Mouse (Mus musculus) activated CD4-positive, CD25-positive, alpha-beta regulatory T cell, adult 4 months (primary cell): Measurements from ENCODE around the gene Rin3. TPM values are rescaled to one million over a fixed set of nuclear protein-coding genes. Genes with fewer than 3 reads are reported as not detected.

ENCODE experiments used
- ATAC-seq: one replicate; pipeline ENCODE4 v1.8.0; 2017
- polyA plus RNA-seq, 2 experiments: library from polyadenylated mRNA; unstranded; fragments of 100-300 nt; shearing (Covaris generic); gene quantifications; one replicate each; pipeline ENCODE4 v1.2.1; 2017

The Rin3 gene
- polyA plus RNA-seq, 2 experiments from 2014 or later, result 41.7 to 60.6 TPM

DNA sequence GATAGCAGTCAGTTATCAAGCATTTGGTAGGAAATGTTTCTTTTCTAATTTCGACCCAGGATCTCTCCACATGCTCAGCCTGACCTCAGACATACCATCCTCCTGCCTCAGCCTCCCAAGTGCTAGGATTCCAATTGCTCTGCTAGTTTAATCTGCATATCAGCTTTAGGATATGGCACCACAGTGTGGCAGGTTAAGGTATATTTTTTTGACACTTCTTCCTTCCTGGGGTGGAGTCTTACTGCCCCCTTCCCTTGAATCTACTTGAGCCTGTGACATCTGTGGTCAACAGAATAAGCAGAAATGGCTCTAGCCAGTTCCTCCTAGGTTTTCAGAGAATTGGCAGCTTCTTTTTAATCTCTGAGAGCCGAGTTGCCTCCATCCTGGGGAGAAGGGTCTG lies 56.2 kb downstream of the Rin3 start:
- ATAC-seq, result no peak

DNA sequence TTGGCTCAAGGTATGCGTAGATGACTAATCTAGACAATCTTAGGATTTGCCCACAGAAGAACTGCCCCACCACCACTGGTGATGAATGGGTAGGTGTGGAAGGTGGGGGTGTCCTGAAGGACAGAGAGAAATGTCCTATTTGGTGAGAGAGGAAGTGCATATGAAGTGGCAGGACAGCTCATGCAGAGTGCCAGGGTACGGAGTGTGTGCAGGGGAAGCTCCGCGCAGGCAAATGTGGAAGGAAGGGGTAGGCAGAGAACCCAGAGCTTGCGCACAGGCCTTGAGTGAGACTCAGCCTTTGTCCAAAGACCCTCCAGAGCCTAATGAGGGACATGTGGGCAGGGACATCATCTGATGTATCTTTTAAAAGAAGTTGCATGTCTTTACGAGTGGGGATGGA lies 57.6 kb downstream of the Rin3 start:
- ATAC-seq, result no peak

DNA sequence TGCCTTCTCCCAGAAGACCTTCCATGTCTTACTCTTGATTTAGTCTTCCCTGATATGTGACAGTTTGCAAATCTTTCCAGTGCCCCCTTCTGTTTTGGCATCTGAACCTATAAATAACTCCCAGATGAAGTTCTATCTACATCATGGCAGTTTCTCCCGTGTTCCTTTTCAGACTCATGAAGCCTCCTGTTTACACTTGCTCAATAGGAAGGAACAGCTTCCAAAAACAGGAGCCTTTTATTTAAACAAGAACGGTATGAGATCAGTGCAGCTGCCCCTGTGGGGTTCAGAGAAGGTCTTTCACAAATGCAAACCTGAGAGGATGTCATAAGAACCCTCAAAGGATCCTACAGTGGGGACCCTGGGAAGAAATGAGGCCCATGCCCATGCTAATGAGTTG lies 59.3 kb downstream of the Rin3 start:
- no peak for ATAC-seq

DNA sequence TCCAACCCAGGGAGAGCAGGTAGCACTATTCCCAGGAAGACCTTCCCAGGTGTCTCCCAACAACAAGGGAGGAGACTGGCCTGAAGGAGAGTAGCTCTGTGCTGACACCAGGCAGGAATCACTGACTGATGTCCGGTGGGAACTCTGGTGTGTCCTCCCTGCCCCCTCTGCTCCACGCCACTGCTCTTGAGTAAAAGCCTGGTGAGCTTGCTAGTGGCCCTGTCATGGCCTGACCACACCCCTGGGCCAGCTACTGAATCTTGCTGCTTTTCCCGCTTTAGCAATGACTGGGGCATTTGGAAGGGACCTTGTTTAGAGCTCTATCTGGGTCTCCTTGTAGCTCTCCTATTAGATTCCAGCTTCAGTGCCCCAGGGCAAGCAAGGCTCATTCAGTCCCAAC lies 59.8 kb downstream of the Rin3 start:
- ATAC-seq, result no peak

DNA sequence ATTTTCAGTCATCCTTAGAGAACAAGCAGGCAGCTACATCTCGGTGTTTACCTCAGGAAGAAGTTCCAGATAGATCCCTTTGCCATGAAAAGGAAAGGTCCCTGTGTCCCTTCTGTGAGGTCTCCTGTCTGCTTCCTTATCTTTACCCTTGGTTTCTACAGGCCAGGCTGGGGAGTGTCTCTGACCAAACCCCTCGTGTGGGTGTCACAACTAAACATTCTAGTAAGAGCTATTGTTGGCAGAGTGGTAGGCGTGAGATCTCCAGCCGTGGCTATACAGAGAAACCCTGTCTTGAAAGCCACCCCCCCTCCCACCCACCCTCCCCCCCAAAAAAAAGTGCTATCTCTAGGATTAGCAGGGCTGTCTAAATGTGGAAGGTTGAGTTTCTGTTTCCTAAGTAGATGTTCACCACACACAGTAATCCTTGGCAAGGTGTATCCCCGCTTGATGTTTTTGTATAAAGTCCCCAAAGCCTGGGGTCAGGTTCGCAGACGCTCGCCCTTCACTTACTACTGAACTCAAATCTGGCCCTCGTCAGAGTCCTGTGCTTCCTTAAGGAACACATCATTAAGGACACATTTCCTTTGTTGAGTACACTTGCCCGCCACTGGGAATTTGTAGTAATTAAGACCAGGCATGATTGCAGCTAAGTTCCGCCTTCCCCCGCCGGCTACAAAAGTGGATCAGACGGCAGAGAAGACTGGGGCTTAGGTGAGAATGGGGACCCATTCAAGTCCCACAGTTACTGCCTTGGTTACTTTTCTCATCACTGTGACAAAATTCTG lies 62.4 kb downstream of the Rin3 start:
- ATAC-seq, result no peak

DNA sequence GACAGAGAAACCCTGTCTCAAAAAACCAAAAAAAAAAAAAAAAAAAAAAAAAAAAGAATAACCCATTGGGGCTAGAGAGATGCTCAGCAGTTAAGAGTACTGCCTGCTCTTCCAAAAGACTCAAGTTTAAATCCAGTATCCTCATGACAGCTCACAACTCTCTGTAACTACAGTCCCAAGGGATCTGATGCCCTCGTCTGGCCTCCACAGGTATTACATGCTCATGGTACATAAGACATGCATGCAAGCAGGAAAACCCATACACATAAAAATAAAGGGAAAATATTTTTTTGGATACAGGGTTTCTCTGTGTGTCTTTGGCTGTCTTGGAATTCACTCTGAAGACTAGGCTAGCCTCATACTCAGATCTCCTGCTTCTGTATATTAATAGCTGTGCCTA lies 63.7 kb downstream of the Rin3 start:
- peak; percentile 38 for ATAC-seq

DNA sequence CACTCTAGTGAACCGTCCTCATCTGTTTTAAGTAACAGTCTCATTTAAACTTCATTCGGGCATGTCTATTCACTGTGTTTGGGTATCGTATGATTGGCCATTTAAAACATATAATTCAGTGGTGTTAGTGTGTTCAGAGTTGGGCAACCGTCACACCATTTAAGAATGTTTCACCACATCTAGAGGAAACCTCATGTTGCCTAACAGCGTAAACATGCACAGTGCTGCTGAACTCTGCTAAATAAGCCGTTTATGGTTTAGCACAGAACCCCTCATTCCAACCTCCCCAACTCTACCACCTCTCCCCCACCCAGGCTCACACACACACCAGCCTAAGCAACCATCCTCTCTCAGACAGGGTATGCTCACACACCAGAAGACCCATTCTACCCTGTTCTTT lies 65.6 kb downstream of the Rin3 start:
- ATAC-seq, result no peak

DNA sequence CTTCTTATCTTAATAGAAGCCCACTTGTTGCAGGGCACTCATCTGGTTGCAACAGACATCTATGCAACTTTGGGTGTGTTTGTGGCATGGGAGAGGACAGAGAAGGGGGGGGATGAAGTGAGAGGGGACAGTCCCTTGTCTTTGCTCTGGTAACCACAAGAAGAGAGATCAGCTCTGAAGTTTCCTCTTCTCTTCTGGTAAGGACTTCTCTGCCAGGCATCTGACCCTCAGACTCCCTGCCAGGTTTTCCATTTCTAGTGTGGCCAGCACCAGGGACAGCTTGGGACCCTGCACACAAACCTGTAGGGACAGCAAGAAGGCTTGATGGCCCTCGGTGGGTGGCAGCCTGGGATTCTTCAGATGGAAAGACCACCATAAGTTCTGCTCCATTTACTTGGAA lies 68.1 kb downstream of the Rin3 start:
- peak; percentile 93 for ATAC-seq

DNA sequence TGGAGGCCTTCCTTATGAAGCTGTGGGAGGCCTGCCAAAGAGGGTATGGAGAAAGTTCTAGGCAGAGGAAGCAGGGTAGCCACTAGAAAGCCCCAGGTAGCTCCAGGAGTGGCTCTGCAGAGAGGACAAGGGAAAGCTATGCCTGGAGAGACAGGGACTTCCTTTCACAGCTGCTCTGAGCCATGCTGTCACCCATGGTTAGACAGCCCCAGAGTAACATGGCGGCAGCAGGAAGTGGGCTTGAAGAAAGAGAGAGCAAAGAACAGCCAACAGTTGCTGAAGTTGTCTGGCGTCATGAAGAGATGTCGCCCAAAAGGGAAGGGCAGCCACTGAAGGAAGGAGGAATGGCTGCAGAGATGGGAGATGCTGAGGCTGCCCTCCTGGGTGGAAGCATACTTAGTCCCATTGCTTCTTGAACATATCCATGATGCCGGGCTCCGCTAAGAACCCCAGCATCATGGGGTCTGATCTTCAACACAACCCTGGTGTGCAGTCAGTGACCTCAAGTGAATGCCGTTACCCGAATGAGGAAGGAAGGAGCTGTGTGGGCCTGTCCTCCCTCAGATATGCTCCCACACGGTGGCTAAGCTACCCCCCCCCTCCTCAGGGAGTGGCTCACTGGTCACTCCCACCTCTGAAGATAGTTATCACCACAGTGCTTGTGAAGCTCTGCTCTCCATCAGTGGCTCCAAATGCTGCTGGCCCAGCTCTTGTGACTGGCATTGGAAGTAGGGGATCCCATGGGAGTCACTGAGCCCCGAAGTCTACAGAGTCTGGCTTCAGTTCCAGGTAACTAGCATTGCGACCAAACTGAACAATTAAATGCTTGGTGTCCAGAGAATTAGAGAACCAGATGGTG lies 71.5 kb downstream of the Rin3 start:
- no peak for ATAC-seq

DNA sequence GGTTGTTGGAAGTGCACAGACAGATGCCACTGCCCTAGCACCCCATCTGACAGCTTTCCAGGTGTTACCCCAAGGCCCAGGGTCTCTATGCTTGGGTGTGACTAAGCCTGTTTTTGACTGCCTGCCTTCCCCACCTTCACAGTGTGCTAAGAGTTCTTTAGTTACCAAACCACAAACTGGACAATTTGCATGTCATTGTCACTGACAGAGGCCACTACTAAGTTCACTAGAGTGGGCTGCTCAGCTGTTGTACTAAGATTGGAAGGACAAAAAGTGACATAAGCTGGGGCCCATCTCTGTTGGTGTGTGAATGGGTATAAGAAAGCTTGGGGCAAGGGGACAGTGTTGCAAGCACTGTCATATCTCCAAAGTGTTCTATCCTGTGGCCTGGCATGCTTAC lies 72.9 kb downstream of the Rin3 start:
- ATAC-seq, result no peak

DNA sequence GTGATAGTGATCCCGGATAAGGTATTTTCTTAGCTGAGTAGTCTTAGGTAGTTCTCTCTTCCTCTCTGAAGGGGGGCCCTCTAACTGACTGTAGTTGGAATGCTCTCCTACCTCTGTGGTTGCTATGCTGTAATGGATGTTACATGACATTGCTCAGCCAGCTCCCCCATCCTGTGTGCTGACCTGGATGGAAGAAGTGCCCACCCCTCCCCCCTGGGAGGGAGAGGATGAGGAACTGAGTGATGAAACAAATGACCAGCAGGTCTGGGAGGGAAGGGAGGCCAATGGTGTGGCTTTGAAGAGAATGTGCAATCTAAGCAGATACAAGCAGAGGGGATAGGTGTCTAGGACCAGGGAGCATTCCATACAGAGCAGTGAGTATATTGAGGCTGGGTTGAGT lies 73.9 kb downstream of the Rin3 start:
- no peak for ATAC-seq

DNA sequence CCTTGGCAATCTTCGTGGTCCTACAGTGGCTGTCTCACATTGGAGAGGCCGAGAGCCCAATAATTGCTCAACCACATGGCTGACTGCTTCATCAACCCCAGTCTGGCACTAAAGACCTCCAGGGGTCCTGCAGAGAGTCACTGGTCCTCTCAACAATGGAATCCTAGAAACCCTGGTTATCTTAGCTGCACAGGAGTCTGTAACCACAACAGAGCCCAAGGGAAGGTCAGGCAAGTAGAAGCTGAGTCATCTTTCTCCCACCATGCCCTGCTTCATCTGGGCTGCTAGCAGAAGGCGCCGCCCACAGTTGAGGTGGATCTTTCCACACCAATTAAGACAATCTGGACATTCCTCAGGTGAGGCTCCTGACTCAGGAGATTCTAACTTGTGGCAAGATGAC lies 76.5 kb downstream of the Rin3 start:
- no peak for ATAC-seq

DNA sequence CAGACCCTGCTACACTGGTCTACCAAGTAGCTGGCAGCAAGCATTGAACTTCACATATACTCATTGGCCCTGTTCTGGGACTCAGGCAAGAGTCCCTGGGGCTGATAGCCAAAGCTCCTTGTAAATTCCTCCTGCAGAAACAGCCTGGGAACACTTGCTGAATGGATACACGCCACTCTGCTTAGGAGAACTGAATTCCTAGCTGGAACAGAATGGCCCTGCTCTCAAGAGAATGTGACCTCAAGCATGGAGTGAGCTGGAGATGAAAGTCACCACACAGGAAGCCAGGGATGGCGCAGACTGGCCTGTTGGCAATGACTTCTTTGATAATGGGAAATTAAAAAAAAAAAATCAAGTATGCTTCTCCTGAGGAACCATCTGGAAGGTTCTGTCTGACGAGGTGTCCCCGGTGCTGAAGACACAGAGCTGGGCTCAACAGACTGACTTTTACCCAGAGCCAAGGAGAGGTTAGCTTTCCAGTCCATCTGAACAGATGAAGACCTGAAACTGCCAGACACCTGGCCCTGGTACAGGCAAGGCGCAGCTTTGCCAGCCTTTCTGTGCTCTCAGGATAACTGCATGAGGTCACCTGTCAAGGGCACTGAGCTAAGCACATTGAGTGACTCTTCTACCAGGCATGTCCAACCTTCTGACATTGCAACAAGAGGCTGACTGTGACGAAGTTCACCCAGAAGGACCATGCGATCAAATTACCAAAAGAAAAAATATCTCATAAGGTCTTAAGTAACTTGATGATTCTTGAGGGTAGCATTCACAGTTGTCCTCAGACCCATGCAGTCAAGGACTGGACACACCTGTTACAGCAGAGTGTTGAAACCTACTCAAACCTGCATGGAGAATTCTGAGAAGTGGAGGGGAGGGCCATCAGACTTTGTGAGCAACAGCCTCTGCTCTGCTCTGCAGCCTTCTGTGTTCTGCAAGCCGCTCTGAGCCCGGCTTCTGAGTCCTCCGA lies 78.6 kb downstream of the Rin3 start:
- ATAC-seq, result no peak

DNA sequence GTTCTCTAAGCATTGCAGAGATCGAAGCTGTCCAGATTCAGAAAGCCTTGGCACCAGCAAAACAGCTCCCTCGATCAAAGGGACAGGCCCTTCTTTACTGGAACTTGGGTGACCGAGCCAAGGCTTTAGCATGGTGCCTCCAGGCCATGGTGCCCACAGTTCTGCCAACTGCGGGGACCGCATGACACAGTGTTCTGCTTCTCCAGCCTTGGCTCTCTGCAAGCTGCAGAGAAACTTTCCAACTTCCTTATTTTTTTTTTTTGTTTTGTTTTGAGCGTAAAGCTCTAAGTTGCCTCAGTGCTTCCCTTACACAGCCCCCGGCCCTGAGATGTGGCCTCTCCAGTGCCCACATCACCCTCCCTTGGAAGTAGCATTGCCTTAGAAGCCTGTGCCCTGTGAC lies 82.2 kb downstream of the Rin3 start:
- ATAC-seq, result no peak

DNA sequence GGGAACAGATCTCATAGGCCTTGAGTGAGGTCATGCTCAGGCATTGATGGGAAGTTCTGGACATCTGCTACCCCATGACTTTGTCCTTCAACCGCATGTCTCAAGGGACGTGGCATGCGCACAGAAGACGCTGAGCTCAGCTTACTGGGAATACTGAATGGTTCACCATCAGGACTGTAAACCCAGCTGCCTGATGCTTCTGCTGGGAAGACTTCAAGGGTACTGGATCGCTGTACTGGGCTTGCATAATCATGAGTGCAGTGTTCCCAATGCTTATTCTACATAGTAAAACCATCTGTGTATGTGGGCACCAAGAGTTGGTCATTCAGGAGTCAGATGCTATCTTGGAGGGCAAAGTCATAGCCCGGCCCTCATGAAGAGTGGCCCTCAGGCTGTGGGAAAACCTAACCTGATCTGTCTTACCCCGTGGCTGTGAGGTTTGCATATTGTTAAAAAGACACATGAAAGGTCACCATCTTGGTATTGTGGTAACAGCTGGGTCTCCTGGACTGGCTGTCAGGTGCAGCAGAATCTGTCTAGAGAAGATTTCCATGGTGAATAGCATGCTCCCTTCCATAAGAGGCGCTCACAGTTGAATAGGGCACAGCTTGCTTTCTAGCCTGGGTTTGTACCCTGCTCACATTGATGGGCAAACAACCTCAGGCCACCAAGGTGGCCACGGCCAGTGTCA lies 83.4 kb downstream of the Rin3 start:
- no peak for ATAC-seq

DNA sequence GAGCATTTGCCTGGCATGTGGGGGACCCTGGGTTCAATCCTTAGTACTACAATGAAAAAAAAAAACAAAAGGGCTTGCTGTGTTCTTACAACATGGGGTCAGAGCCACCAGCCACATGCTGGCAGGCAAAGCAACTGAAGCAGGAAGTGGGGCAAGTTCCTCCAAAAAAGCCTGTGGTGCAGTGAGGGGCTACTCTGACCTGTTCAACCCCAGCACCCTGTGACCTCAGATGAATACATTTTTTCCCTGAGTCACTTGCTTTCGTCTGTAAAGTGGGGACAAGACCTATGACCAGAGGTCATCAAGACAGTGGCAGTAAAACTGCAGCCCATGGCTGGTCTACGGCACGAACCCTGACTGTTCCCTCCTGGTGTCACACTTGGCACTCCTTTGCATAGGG lies 84.2 kb downstream of the Rin3 start:
- ATAC-seq, result no peak

DNA sequence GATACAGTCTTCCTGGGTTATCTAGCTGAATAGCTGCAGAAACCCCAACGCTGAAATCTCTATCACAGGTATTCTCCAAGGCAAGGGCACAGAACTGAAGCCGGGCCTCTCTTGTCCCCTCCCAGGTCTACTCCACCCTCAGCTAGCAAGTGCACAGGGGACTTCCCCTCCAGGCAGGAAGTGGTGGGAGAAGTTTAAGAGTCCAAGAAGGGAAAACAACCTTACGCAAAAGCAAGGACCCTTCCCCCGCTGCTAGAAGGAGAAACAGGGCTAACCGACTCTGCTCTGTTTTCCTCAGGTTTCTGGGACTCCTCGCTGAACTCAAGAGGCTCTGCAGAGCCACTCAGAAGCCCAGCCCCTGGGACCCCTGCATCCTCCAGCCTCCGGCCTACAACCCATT lies 85.2 kb downstream of the Rin3 start:
- ATAC-seq, result peak; percentile 81

DNA sequence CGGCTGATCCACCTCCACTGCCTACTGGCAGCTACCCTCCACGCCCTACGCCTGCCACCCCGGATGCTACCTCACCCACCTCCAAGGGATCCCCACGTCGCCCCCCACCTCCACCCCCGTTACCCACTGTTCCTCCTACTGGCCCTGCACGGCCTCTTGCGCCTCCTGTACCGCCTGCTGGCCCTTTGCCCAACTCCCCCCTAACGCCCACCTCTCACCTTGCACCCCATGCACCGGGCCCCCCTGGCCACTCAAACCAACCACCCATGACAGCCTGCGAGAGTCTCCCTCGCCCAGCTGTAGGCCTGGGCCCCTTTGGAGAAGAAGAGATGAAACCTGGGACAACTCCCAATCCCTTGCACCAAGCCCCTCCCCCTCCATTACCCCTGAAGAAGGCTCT lies 85.7 kb downstream of the Rin3 start:
- ATAC-seq, result peak; percentile 11

DNA sequence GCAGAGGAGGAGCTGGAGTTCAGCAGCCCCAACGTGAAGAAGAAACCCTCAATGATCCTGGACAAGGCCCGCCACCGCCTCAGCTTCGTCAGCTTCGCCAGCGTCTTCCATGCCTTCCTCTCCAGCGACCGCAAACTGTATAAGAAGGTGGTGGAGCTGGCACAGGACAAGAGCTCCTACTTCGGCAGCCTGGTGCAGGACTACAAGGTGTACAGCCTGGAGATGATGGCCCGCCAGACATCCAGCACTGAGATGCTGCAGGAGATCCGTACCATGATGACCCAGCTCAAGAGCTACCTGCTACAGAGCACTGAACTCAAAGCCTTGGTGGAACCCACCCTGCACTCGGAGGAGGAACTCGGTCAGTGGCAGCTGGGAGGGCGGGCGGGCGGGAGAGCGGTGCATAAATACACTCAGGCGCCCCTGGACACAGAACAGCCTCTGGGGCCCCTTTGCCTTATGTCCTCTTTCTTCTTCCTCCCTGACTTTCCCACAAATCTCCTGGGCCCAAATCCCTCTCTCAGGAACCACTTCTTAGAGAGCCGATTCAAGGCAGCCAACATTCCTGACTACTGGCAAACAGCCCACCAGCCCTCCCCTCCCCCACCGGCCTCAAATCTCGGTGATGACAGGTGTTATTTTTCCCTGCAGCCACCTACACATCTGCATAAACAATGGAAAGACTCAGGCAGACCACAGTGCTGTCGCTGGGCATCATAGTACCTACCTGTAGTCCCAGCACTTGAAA lies 86.8 kb downstream of the Rin3 start:
- no peak for ATAC-seq

DNA sequence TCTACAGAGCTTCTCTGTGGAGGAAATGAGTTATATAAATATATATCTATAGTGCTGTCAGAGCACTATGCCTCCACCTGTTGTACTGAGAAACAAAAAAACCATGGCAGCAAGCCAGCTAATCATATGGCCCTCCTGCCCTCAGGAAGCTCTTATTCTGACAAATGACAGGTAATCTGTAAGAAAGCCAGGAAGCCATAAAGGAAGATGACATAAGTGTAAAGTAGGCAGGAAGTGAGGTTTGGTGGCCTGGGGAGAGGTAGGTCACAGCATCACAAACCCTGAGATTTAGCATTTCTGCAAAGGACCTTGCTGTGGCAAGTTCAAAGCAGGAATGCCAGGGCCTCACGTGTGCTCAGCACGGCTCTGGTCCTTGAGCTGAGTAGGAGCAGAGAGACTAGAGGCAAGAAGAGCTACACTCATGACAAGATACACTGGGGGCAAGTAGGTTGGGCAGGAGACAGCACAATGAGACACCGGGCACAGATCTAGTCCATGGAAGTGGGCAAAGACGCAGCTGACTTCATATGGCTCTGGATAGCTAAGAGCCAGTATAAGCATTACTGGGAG lies 88.2 kb downstream of the Rin3 start:
- peak; percentile 73 for ATAC-seq

DNA sequence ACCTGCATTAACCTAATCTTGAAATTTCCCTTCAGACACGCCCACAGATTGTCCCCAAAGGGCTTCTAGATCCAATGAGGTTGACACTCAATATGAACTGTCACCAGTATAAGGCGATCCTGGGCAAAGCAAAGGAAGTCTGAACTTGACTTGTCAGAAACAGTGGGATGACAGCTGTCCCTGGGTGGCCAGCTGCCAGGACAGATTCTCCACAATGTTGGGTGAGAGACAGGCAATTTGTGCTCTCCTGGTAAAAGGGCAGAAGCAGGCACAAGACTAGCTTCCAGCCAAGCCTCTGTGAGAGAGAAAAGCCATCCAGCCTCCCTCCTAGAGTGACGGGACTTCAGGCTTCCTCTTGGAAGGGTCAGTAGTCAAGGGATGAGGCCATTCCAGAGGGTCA lies 89.5 kb downstream of the Rin3 start:
- no peak for ATAC-seq
